16 mouse cellular contexts compared by ENCODE assay signal in genomic region chr5:30591205-30591731, GRCm38 (mm10). TPM values are rescaled to one million over a fixed set of nuclear protein-coding genes. Genes with fewer than 3 reads are reported as not detected.
DNase-seq lines count a peak whose midpoint lies in the region; ATAC-seq and TF ChIP-seq lines count a peak whose summit lies in the region.
"Had no signal": no experiment of that assay in that cellular context is flagged by ENCODE, and none has a peak within 500 bp of the region (broad histone marks: within the 10 kb centered on the region; RNA-seq: fewer than 3 reads in every experiment).

No protein-coding gene starts in this region.

- H3K9ac ChIP-seq in heart, embryonic 13.5 days = peak overlapping the region; percentile 86; the same call in 1 of the 2 replicates
- no peak overlapping the region for H3K9ac ChIP-seq in liver, postnatal 0 days (replicated peaks)
- H3K9ac ChIP-seq: limb, embryonic 12.5 days had no signal

- no peak for TF ChIP-seq CTCF in liver, postnatal 0 days (IDR thresholded peaks at IDR 0.05; ENCODE audit: low read depth)

- H3K36me3 ChIP-seq in heart, embryonic 13.5 days = no peaks in the 10 kb centered on the region
- H3K36me3 ChIP-seq in liver, postnatal 0 days (replicated peaks; ENCODE audit: insufficient read depth, low read length) = no peaks in the 10 kb centered on the region
- H3K36me3 ChIP-seq: limb, embryonic 12.5 days had no signal

- no peaks in the 10 kb centered on the region for H3K9me3 ChIP-seq in heart, embryonic 13.5 days
- no peaks in the 10 kb centered on the region for H3K9me3 ChIP-seq in liver, postnatal 0 days (ENCODE audit: low read length)
- H3K9me3 ChIP-seq: limb, embryonic 12.5 days had no signal

- H3K4me2 ChIP-seq in heart, embryonic 13.5 days = peak overlapping the region; percentile 94
- H3K4me2 ChIP-seq in liver, postnatal 0 days (ENCODE audit: low read depth, low read length) = no peak overlapping the region
- H3K4me2 ChIP-seq: limb, embryonic 12.5 days had no signal

- no peak overlapping the region for H3K4me3 ChIP-seq in heart, embryonic 13.5 days
- no peak overlapping the region for H3K4me3 ChIP-seq in liver, postnatal 0 days (ENCODE audit: low read depth, low read length)
- H3K4me3 ChIP-seq: erythroblast, embryonic 14.5 days; limb, embryonic 12.5 days had no signal

- WGBS in heart, embryonic 13.5 days = 47% methylated on average over 5 of the region's 5 CpGs
- WGBS in liver, postnatal 0 days (ENCODE audit: insufficient replicate concordance) = 39% methylated on average over 5 of the region's 5 CpGs

- peak overlapping the region; percentile 88 for H3K27ac ChIP-seq in heart, embryonic 13.5 days (replicated peaks)
- H3K27ac ChIP-seq in liver, postnatal 0 days (ENCODE audit: low read depth) = no peak overlapping the region
- H3K27ac ChIP-seq: limb, embryonic 12.5 days had no signal

- peaks cover 95% of the 10 kb centered on the region for H3K4me1 ChIP-seq in heart, embryonic 13.5 days
- H3K4me1 ChIP-seq in liver, postnatal 0 days (ENCODE audit: insufficient read depth) = peaks cover 20% of the 10 kb centered on the region

- no peak for ATAC-seq in heart, embryonic 13.5 days (ENCODE audit: extremely low read depth, insufficient number of reproducible peaks, low FRiP score, low TSS enrichment)
- no peak for ATAC-seq in liver, postnatal 0 days

- intact Hi-C loops in heart, postnatal 36 days (cut with DNase I) = no loop called here

- H3K27me3 ChIP-seq in heart, embryonic 13.5 days (replicated peaks) = peaks cover 26% of the 10 kb centered on the region
- H3K27me3 ChIP-seq in liver, postnatal 0 days (ENCODE audit: insufficient read depth, low read length) = peaks cover 43% of the 10 kb centered on the region

- DNase-seq in heart, postnatal 36 days = no peak
- DNase-seq in 3134 (ENCODE audit: extremely low read depth, insufficient read length, low spot score) = peak; percentile 35
- peak; percentile 71 for DNase-seq in adrenal gland, postnatal 14 days
- DNase-seq in cerebellum, adult 9-11 months = peak; percentile 98
- no peak for DNase-seq in liver, postnatal 0 days
- DNase-seq in frontal cortex, postnatal 14 days (ENCODE audit: low spot score in 2 of 2) = no peak
- no peak for DNase-seq in ovary, postnatal 10 days (ENCODE audit: low spot score)
- DNase-seq: kidney, adult 9 months; lung, adult 2 months; retina, postnatal 1 day; thymus, adult 2 months had no signal

- TF ChIP-seq EP300 in liver, postnatal 0 days (IDR thresholded peaks at IDR 0.05; ENCODE audit: low read depth) = no peak

RNA-seq across cellular contexts. Expression of gene Kcnk3, which starts 3.3 kb away (rescaled TPM):
- polyA plus RNA-seq in heart, embryonic 13.5 days (2015; fragmentation: Nextera tagmentation; extraction: Ambion mirVana) = 28.9 and 29.1 TPM in 2 replicates
- total RNA-seq in heart, postnatal 36 days (2021) = 100 to 1,000 TPM; 234 to 245 TPM
- 678 and 701 TPM in 2 replicates for total RNA-seq in adrenal gland, postnatal 14 days (2021)
- polyA plus RNA-seq in liver, postnatal 0 days (2015; fragmentation: Nextera tagmentation; extraction: Ambion mirVana) = 0.26 and 0.46 TPM in 2 replicates
- polyA plus RNA-seq: erythroblast, embryonic 14.5 days had no signal

RNA-seq across cellular contexts. Expression of gene Cib4, which starts 45.6 kb away (rescaled TPM):
- polyA plus RNA-seq in heart, embryonic 13.5 days (2015; fragmentation: Nextera tagmentation; extraction: Ambion mirVana) = not detected in 2 replicates
- total RNA-seq in heart, postnatal 36 days (2021) = not detected
- 1.0 and 1.4 TPM in 2 replicates for total RNA-seq in adrenal gland, postnatal 14 days (2021)
- polyA plus RNA-seq in liver, postnatal 0 days (2015; fragmentation: Nextera tagmentation; extraction: Ambion mirVana) = not detected in 2 replicates
- polyA plus RNA-seq: erythroblast, embryonic 14.5 days; heart, postnatal 0 days; limb, embryonic 12.5 days; neural tube, embryonic 11.5 days; thymus, adult 2 months had no signal

RNA-seq across cellular contexts. Expression of gene Slc35f6, which starts 56.5 kb away (rescaled TPM):
- polyA plus RNA-seq in heart, embryonic 13.5 days (2015; fragmentation: Nextera tagmentation; extraction: Ambion mirVana) = 21.9 and 22.6 TPM in 2 replicates
- 10 to 100 TPM; 50.0 to 53.3 TPM for total RNA-seq in heart, postnatal 36 days (2021)
- total RNA-seq in adrenal gland, postnatal 14 days (2021) = 33.9 and 38.9 TPM in 2 replicates
- 13.8 and 14.2 TPM in 2 replicates for polyA plus RNA-seq in liver, postnatal 0 days (2015; fragmentation: Nextera tagmentation; extraction: Ambion mirVana)

Comparison
In these comparisons a context has a peak if more than half of its experiments do, and no peak if none do; other contexts are left out.
1. DNase-seq: peak in 3134 (single experiment), adrenal gland, postnatal 14 days (single experiment) and cerebellum, adult 9-11 months (single experiment); none in heart, postnatal 36 days (0 of 2), liver, postnatal 0 days (single experiment), frontal cortex, postnatal 14 days (0 of 2) and ovary, postnatal 10 days (single experiment).